Mouse (Mus musculus) intestine, postnatal 0 days (tissue): ENCODE results near the gene A730061H03Rik. TPM values are rescaled to one million over a fixed set of nuclear protein-coding genes. Genes with fewer than 3 reads are reported as not detected.

Source experiments
- ATAC-seq: fragments of 200-750 bp; cut with Nextera tagmentation; 2 replicates; pipeline ENCODE4 v1.8.0; 2017; ENCODE audit warnings: mild to moderate bottlenecking, moderate TSS enrichment, moderate library complexity
- H3K27ac ChIP-seq: fragments of 300-500 bp; sonication (generic); 2 replicates; pipeline ENCODE4 v1.5.1; 2014; ENCODE audit warnings: mild to moderate bottlenecking, low read depth, low read length, moderate library complexity
- H3K27me3 ChIP-seq: fragments of 300-500 bp; sonication (generic); replicated peaks from 2 replicates; pipeline ENCODE4 v1.6.1; 2014; ENCODE audit warnings: low read length, mixed read lengths; ENCODE audit not compliant: control insufficient read depth, insufficient read depth
- H3K36me3 ChIP-seq: fragments of 300-500 bp; sonication (generic); 2 replicates; pipeline ENCODE4 v1.6.1; 2014; ENCODE audit warnings: mild to moderate bottlenecking, moderate library complexity; ENCODE audit not compliant: control insufficient read depth, insufficient read depth
- H3K4me1 ChIP-seq: fragments of 300-500 bp; sonication (generic); replicated peaks from 2 replicates; pipeline ENCODE4 v1.6.1; 2014; ENCODE audit warnings: antibody characterized with exemption, low read length, mixed read lengths; ENCODE audit not compliant: control insufficient read depth, insufficient read depth
- H3K4me2 ChIP-seq: fragments of 300-500 bp; sonication (generic); replicated peaks from 2 replicates; pipeline ENCODE4 v1.6.1; 2014; ENCODE audit warnings: low read depth, mild to moderate bottlenecking, moderate library complexity
- H3K4me3 ChIP-seq: fragments of 300-500 bp; sonication (generic); 2 replicates; pipeline ENCODE4 v1.5.1; 2014; ENCODE audit warnings: low read depth, low read length
- H3K9ac ChIP-seq: fragments of 300-500 bp; sonication (generic); 2 replicates; pipeline ENCODE4 v1.6.1; 2014; ENCODE audit warnings: mild to moderate bottlenecking, low read depth, low read length
- H3K9me3 ChIP-seq: fragments of 300-500 bp; sonication (generic); 2 replicates; pipeline ENCODE4 v1.6.1; 2016; ENCODE audit warnings: mixed run types; ENCODE audit not compliant: control insufficient read depth
- CTCF ChIP-seq: sonication (generic); IDR thresholded peaks from 2 replicates; pipeline ENCODE4 v1.5.1; 2016; ENCODE audit warnings: low read depth, mild to moderate bottlenecking, control low read depth, antibody characterized with exemption, moderate library complexity
- WGBS: fragments of 180-500 bp; shearing (Covaris S2); extraction: QIAGEN DNeasy Blood & Tissue Kit; methylation state at CpG from one replicate; pipeline ENCODE4 v1.1.7; 2014; 5-methylcytosine and 5-hydroxymethylcytosine counted together
- polyA plus RNA-seq: library from polyadenylated mRNA; unstranded; fragments of >200 nt; fragmentation: Nextera tagmentation; extraction: Ambion mirVana; gene quantifications from 2 replicates; pipeline ENCODE4 v1.2.1, GENCODE M21; 2015

The A730061H03Rik gene
- polyA plus RNA-seq, 1 experiment from 2014 or later: 1.2 TPM

- H3K4me3 ChIP-seq: peak overlapping the region; percentile 65; the same call in 1 of the 2 replicates
Observed at GRCm38 (mm10) chr14:55558740-55559448, 1.3 kb downstream of the A730061H03Rik start.

DNA sequence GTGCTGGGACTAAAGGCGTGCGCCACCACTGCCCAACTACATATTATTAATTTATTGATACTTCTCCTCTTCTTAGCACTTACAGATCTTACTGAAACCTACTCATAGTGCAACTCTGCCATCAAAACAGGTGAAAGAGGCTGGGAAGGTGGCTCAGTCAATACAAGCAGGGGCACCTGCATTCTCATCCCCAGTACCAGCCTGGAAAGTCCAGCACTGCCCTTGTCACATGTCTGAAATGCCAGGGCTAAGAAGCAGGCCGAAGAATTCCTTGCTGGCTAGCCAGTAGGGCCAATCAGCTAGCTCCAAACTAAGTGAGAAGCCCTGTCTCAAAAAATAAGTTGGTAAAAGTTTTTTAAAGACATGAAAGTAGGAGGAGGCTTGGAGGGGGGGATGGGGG is 2.6 kb downstream of the A730061H03Rik start:
- 0 out of 2 replicates have a peak overlapping the region, but pooled peaks have one; percentile 3 for H3K4me2 ChIP-seq
- no peak overlapping the region for H3K9ac ChIP-seq
- no peak overlapping the region for H3K4me3 ChIP-seq
- peak overlapping the region; percentile 79 for H3K27ac ChIP-seq
- H3K36me3 ChIP-seq: peaks cover 1% of the 10 kb centered on the region; the same call in 1 of the 2 replicates
- H3K4me1 ChIP-seq: no peaks in the 10 kb centered on the region
- no peak for ATAC-seq
- TF ChIP-seq CTCF: no peak
- H3K9me3 ChIP-seq: no peaks in the 10 kb centered on the region
- H3K27me3 ChIP-seq: no peaks in the 10 kb centered on the region
- WGBS: 79% methylated on average over 3 of the region's 3 CpGs

More at GRCm38 (mm10) chr14:55558740-55559448, 1.3 kb downstream of the A730061H03Rik start:
- TF ChIP-seq CTCF: no peak
- peak overlapping the region; percentile 74 for H3K4me2 ChIP-seq
- H3K27me3 ChIP-seq: no peaks in the 10 kb centered on the region
- no peak overlapping the region for H3K9ac ChIP-seq
- WGBS: 49% methylated on average over 6 of the region's 6 CpGs
- H3K36me3 ChIP-seq: peaks cover 14% of the 10 kb centered on the region; the same call in 1 of the 2 replicates
- no peaks in the 10 kb centered on the region for H3K4me1 ChIP-seq
- H3K9me3 ChIP-seq: no peaks in the 10 kb centered on the region
- peak overlapping the region; percentile 99; the same call in 1 of the 2 replicates for H3K27ac ChIP-seq
- ATAC-seq: no peak

- Histone ChIP-seq H3K9ac (no peak overlapping the region), H3K4me1 (no peaks in the 10 kb centered on the region), H3K36me3 (no peaks in the 10 kb centered on the region), H3K9me3 (no peaks in the 10 kb centered on the region), H3K27me3 (no peaks in the 10 kb centered on the region), H3K4me3 (no peak overlapping the region), H3K27ac (peak overlapping the region; percentile 79), H3K4me2 (0 out of 2 replicates have a peak overlapping the region, but pooled peaks have one; percentile 3)
- WGBS: 16% methylated on average over 5 of the region's 5 CpGs
- no peak for ATAC-seq
- TF ChIP-seq CTCF: peak; percentile 96
Observed at GRCm38 (mm10) chr14:55557003-55557402, 3.2 kb downstream of the A730061H03Rik start.

DNA sequence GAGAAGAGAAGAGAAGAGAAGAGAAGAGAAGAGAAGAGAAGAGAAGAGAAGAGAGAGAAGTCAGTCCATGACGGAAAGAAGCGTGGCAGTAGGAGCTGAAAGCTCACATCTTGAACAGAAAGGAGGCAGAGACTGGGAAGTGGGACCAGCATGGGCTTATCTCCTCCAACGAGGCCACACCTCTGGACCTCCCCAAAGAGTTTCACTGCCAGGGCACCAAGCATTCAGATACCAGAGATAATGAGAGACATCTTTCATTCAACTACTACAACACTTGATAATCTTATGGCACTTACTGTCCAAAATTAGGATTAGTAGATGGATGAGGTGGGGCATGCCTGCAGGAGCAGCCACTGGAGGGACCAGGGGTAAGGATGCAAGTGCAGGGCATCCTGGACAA is 4.4 kb downstream of the A730061H03Rik start:
- TF ChIP-seq CTCF: no peak
- Histone ChIP-seq H3K27ac (no peak overlapping the region), H3K27me3 (no peaks in the 10 kb centered on the region), H3K9me3 (no peaks in the 10 kb centered on the region), H3K4me2 (no peak overlapping the region), H3K4me3 (no peak overlapping the region), H3K9ac (no peak overlapping the region), H3K4me1 (no peaks in the 10 kb centered on the region), H3K36me3 (peaks cover 7% of the 10 kb centered on the region; the same call in 1 of the 2 replicates)
- no peak for ATAC-seq
- WGBS: 90% methylated on average over 3 of the region's 3 CpGs

- Histone ChIP-seq H3K4me2 (no peak overlapping the region), H3K4me1 (no peaks in the 10 kb centered on the region), H3K27ac (no peak overlapping the region), H3K27me3 (no peaks in the 10 kb centered on the region), H3K9me3 (no peaks in the 10 kb centered on the region), H3K9ac (no peak overlapping the region), H3K4me3 (no peak overlapping the region), H3K36me3 (peaks cover 10% of the 10 kb centered on the region; the same call in 1 of the 2 replicates)
- no peak for ATAC-seq
- no peak for TF ChIP-seq CTCF
Observed at GRCm38 (mm10) chr14:55554635-55555034, 5.6 kb downstream of the A730061H03Rik start.

DNA sequence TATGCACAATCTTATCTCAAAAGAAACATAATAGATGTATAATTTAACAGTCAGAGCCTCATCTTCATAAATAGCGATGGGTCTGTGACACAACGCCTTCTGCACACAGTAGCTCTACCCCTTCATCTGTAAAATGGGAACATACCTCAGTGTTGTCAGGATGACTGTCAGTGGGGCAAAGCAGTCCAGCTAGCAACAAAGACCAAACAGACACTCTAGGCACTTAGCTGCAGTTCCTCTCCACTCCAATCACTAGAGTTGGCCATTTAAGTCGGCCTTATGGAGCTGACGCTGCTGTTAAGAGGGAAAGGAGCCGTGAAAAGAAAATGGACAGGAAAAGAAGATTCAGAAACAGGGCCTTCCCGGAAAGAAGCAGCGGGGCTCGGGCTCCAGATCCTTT is 8.4 kb downstream of the A730061H03Rik start:
- Histone ChIP-seq H3K9me3 (no peaks in the 10 kb centered on the region), H3K9ac (no peak overlapping the region), H3K4me2 (no peak overlapping the region), H3K4me3 (no peak overlapping the region), H3K27me3 (no peaks in the 10 kb centered on the region), H3K27ac (no peak overlapping the region), H3K4me1 (no peaks in the 10 kb centered on the region), H3K36me3 (peaks cover 38% of the 10 kb centered on the region)
- no peak for ATAC-seq
- 92% methylated on average over 8 of the region's 8 CpGs for WGBS
- TF ChIP-seq CTCF: no peak
